Mouse (Mus musculus): ENCODE measurements around the gene Slc16a10.

- TF ChIP-seq CTCF (IDR thresholded peaks at IDR 0.05; ENCODE audit: low read depth, low read length) (no peak), EP300 (IDR thresholded peaks at IDR 0.05; ENCODE audit: insufficient read depth, low read depth, low read length) (no peak), POLR2A (IDR thresholded peaks at IDR 0.05; ENCODE audit: insufficient read depth, low read length) (no peak)
Measured at GRCm38 (mm10) chr10:40091455-40091854, 50.6 kb downstream of the Slc16a10 start.

All from ES-Bruce4 (cell line).